Mouse (Mus musculus): ENCODE results near the gene Gdf2. TPM values are rescaled to one million over a fixed set of nuclear protein-coding genes. Genes with fewer than 3 reads are reported as not detected.

The Gdf2 gene
- polyA plus RNA-seq, 1 experiment from 2014 or later = 0.11 TPM

- Histone ChIP-seq H3K36me3 (no peaks in the 10 kb centered on the region), H3K4me2 (peak within 1 kb of the TSS; percentile 98), H3K27me3 (peaks cover 92% of the 10 kb centered on the region), H3K4me1 (replicated peaks) (peaks cover 11% of the 10 kb centered on the region), H3K9me3 (replicated peaks) (no peaks in the 10 kb centered on the region), H3K27ac (no peak within 1 kb of the TSS), H3K4me3 (peak within 1 kb of the TSS; percentile 62), H3K9ac (peak within 1 kb of the TSS; percentile 56)
- WGBS = 1% methylated on average over 83 of the region's 85 CpGs
- ATAC-seq (replicated peaks; ENCODE audit: insufficient number of reproducible peaks, insufficient read depth, low FRiP score, low read depth) = peak; percentile 75
These were observed 17.4 kb upstream of the Gdf2 start, which contains the start of gene Gdf10 for GRCm38 (mm10) chr14:33923168-33924070. Gene Gdf10 (plus strand): TSS chr14:33923587.

GRCm38 (mm10) chr14:33931853-33932252 is 9.0 kb upstream of the Gdf2 start:
- 34% methylated on average over 17 of the region's 17 CpGs for WGBS
- Histone ChIP-seq H3K4me2 (no peak overlapping the region), H3K9me3 (replicated peaks) (no peaks in the 10 kb centered on the region), H3K27me3 (peaks cover 74% of the 10 kb centered on the region), H3K9ac (no peak overlapping the region), H3K27ac (no peak overlapping the region), H3K4me3 (no peak overlapping the region), H3K4me1 (replicated peaks) (no peaks in the 10 kb centered on the region; the same call in 1 of the 2 replicates), H3K36me3 (no peaks in the 10 kb centered on the region)
- ATAC-seq (replicated peaks; ENCODE audit: insufficient number of reproducible peaks, insufficient read depth, low FRiP score, low read depth) = no peak

- no peak for ATAC-seq (replicated peaks; ENCODE audit: insufficient number of reproducible peaks, insufficient read depth, low FRiP score, low read depth)
- H3K9ac ChIP-seq = no peak overlapping the region
These were observed 7.7 kb upstream of the Gdf2 start for GRCm38 (mm10) chr14:33932935-33933703.

GRCm38 (mm10) chr14:33933778-33934317 is 7.0 kb upstream of the Gdf2 start:
- H3K4me1 ChIP-seq (replicated peaks) = no peaks in the 10 kb centered on the region; the same call in 1 of the 2 replicates
- no peak for ATAC-seq (replicated peaks; ENCODE audit: insufficient number of reproducible peaks, insufficient read depth, low FRiP score, low read depth)
- no peaks in the 10 kb centered on the region for H3K9me3 ChIP-seq (replicated peaks)
- no peak overlapping the region for H3K4me2 ChIP-seq
- no peak overlapping the region for H3K9ac ChIP-seq
- 33% methylated on average over 5 of the region's 5 CpGs for WGBS
- H3K4me3 ChIP-seq = no peak overlapping the region
- H3K27ac ChIP-seq = no peak overlapping the region
- peaks cover 55% of the 10 kb centered on the region for H3K27me3 ChIP-seq
- no peaks in the 10 kb centered on the region for H3K36me3 ChIP-seq

More at GRCm38 (mm10) chr14:33932935-33933703, 7.7 kb upstream of the Gdf2 start:
- Histone ChIP-seq H3K4me2 (no peak overlapping the region), H3K36me3 (no peaks in the 10 kb centered on the region), H3K9me3 (replicated peaks) (no peaks in the 10 kb centered on the region), H3K27me3 (peaks cover 61% of the 10 kb centered on the region), H3K4me3 (no peak overlapping the region), H3K27ac (no peak overlapping the region), H3K4me1 (replicated peaks) (no peaks in the 10 kb centered on the region; the same call in 1 of the 2 replicates)
- 52% methylated on average over 10 of the region's 10 CpGs for WGBS

GRCm38 (mm10) chr14:33939117-33939516 is 1.7 kb upstream of the Gdf2 start:
- H3K27ac ChIP-seq = no peak overlapping the region
- H3K4me1 ChIP-seq (replicated peaks) = peaks cover 4% of the 10 kb centered on the region
- H3K9ac ChIP-seq = no peak overlapping the region
- H3K4me2 ChIP-seq = peak overlapping the region; percentile 51
- 29% methylated on average over 9 of the region's 9 CpGs for WGBS
- H3K36me3 ChIP-seq = no peaks in the 10 kb centered on the region
- H3K9me3 ChIP-seq (replicated peaks) = no peaks in the 10 kb centered on the region
- H3K27me3 ChIP-seq = peaks cover 14% of the 10 kb centered on the region
- no peak overlapping the region for H3K4me3 ChIP-seq
- ATAC-seq (replicated peaks; ENCODE audit: insufficient number of reproducible peaks, insufficient read depth, low FRiP score, low read depth) = no peak

- no peak overlapping the region for H3K27ac ChIP-seq
- ATAC-seq (replicated peaks; ENCODE audit: insufficient number of reproducible peaks, insufficient read depth, low FRiP score, low read depth) = no peak
- H3K4me1 ChIP-seq (replicated peaks) = peaks cover 4% of the 10 kb centered on the region
- WGBS = 63% methylated on average over 5 of the region's 5 CpGs
- peaks cover 4% of the 10 kb centered on the region for H3K27me3 ChIP-seq
- H3K4me2 ChIP-seq = no peak overlapping the region
- H3K36me3 ChIP-seq = no peaks in the 10 kb centered on the region
- no peaks in the 10 kb centered on the region for H3K9me3 ChIP-seq (replicated peaks)
- H3K4me3 ChIP-seq = no peak overlapping the region
- no peak overlapping the region for H3K9ac ChIP-seq
These were observed 1.4 kb downstream of the Gdf2 start for GRCm38 (mm10) chr14:33942222-33942621.

- Histone ChIP-seq H3K9me3 (replicated peaks) (no peaks in the 10 kb centered on the region), H3K4me3 (no peak overlapping the region), H3K4me2 (no peak overlapping the region), H3K27me3 (no peaks in the 10 kb centered on the region; the same call in none of the 2 replicates), H3K36me3 (no peaks in the 10 kb centered on the region), H3K4me1 (replicated peaks) (no peaks in the 10 kb centered on the region), H3K27ac (no peak overlapping the region), H3K9ac (no peak overlapping the region)
- 69% methylated on average over 6 of the region's 6 CpGs for WGBS
- no peak for ATAC-seq (replicated peaks; ENCODE audit: insufficient number of reproducible peaks, insufficient read depth, low FRiP score, low read depth)
These were observed 5.3 kb downstream of the Gdf2 start for GRCm38 (mm10) chr14:33946125-33946524.

GRCm38 (mm10) chr14:33952233-33952981 is 11.6 kb downstream of the Gdf2 start:
- Histone ChIP-seq H3K9ac (no peak overlapping the region), H3K27me3 (no peaks in the 10 kb centered on the region; the same call in 1 of the 2 replicates), H3K4me3 (no peak overlapping the region), H3K4me2 (no peak overlapping the region), H3K4me1 (replicated peaks) (no peaks in the 10 kb centered on the region), H3K36me3 (no peaks in the 10 kb centered on the region), H3K9me3 (replicated peaks) (no peaks in the 10 kb centered on the region), H3K27ac (no peak overlapping the region)
- ATAC-seq (replicated peaks; ENCODE audit: insufficient number of reproducible peaks, insufficient read depth, low FRiP score, low read depth) = no peak
- WGBS = 54% methylated on average over 6 of the region's 6 CpGs

- no peak within 1 kb of the TSS for H3K4me3 ChIP-seq
- no peak within 1 kb of the TSS for H3K4me2 ChIP-seq
- no peaks in the 10 kb centered on the region; the same call in 1 of the 2 replicates for H3K27me3 ChIP-seq
- H3K4me1 ChIP-seq (replicated peaks) = peaks cover 5% of the 10 kb centered on the region
- no peak within 1 kb of the TSS for H3K9ac ChIP-seq
- no peak for ATAC-seq (replicated peaks; ENCODE audit: insufficient number of reproducible peaks, insufficient read depth, low FRiP score, low read depth)
- H3K27ac ChIP-seq = no peak within 1 kb of the TSS
- WGBS = 81% methylated on average over 5 of the region's 5 CpGs
- no peaks in the 10 kb centered on the region for H3K36me3 ChIP-seq
- H3K9me3 ChIP-seq (replicated peaks) = no peaks in the 10 kb centered on the region
These were observed 12.9 kb downstream of the Gdf2 start, which contains the start of gene Rbp3 for GRCm38 (mm10) chr14:33953761-33954160. Gene Rbp3 (plus strand): TSS chr14:33954003.

- Histone ChIP-seq H3K4me3 (no peak overlapping the region), H3K27me3 (no peaks in the 10 kb centered on the region; the same call in 1 of the 2 replicates), H3K4me2 (no peak overlapping the region), H3K4me1 (replicated peaks) (peaks cover 10% of the 10 kb centered on the region), H3K36me3 (no peaks in the 10 kb centered on the region), H3K27ac (no peak overlapping the region), H3K9ac (no peak overlapping the region), H3K9me3 (replicated peaks) (no peaks in the 10 kb centered on the region)
- no peak for ATAC-seq (replicated peaks; ENCODE audit: insufficient number of reproducible peaks, insufficient read depth, low FRiP score, low read depth)
- 70% methylated on average over 13 of the region's 13 CpGs for WGBS
These were observed 15.2 kb downstream of the Gdf2 start for GRCm38 (mm10) chr14:33956055-33956454.
